Mouse (Mus musculus): ENCODE measurements around the gene Cdh3. TPM values are rescaled to one million over a fixed set of nuclear protein-coding genes. Genes with fewer than 3 reads are reported as not detected.

Cdh3 gene
- polyA plus RNA-seq, 1 experiment from 2014 or later, result 0.67 TPM

DNA sequence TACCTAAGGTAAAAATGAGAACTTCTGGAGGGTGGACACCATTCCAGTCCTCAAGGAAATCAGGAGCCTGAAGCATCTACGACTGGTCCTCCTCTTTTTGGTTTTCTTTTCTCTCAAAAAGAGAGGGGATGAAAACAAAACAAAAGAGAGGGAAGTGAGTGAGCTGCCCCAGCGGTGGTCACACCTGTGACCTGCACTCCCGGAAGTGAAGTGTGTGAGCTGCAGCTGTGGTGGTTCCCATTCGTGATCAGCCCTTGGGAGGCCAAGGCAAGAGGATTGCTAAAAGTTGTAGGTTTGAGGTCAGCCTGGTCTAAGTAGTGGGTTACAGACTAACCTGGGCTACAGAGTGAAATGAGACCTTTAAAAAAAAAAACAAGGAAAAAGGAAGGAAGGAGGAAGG, 95.4 kb downstream of the Cdh3 start:
- H3K4me3 ChIP-seq (ENCODE audit: low read depth, low read length), result no peak overlapping the region
- 56% methylated on average over 4 of the region's 4 CpGs for WGBS
- DNase-seq (ENCODE audit: low spot score) (no peak), ATAC-seq (no peak)
- H3K36me3 ChIP-seq (ENCODE audit: control insufficient read depth, insufficient read depth, low read length), result no peaks in the 10 kb centered on the region
- H3K9me3 ChIP-seq (replicated peaks; ENCODE audit: control insufficient read depth, low read length), result no peaks in the 10 kb centered on the region
- H3K4me2 ChIP-seq (ENCODE audit: low read length), result no peak overlapping the region
- H3K27ac ChIP-seq (ENCODE audit: low read depth, low read length), result no peak overlapping the region
- H3K9ac ChIP-seq (ENCODE audit: low read length), result no peak overlapping the region
- H3K27me3 ChIP-seq (replicated peaks; ENCODE audit: control insufficient read depth, insufficient read depth, low read length), result peaks cover 39% of the 10 kb centered on the region
- peaks cover 9% of the 10 kb centered on the region for H3K4me1 ChIP-seq (ENCODE audit: control insufficient read depth, insufficient read depth, low read length)

DNA sequence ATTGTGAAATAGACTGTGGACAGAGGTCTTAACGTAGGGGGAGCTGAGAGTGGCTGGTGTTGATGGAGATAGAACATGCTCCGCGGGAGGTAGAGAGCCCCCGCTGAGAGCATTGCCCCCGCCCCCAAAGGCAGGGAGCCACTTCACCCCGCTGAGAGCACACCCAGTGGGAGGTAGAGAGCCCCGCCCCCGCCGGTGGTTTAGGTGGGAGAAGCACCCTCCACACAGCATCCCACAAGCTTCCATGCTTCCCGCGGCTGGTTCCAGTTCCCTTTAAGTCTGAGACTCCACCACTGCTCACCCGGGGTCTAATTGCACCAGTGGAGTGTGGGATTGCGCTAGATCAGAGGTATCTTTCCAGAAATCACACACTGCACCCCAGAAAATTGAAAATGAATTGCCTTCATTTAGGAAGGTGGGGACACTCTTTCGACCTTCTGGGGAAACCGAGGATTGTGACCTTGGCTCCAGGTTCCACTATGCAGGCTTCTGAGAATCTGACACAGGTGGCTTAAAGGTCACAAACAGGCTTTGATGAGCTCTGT, 96.0 kb downstream of the Cdh3 start:
- Histone ChIP-seq H3K36me3 (ENCODE audit: control insufficient read depth, insufficient read depth, low read length) (no peaks in the 10 kb centered on the region), H3K9me3 (replicated peaks; ENCODE audit: control insufficient read depth, low read length) (no peaks in the 10 kb centered on the region), H3K27me3 (replicated peaks; ENCODE audit: control insufficient read depth, insufficient read depth, low read length) (peaks cover 39% of the 10 kb centered on the region), H3K27ac (ENCODE audit: low read depth, low read length) (no peak overlapping the region), H3K4me3 (ENCODE audit: low read depth, low read length) (no peak overlapping the region), H3K9ac (ENCODE audit: low read length) (no peak overlapping the region), H3K4me2 (ENCODE audit: low read length) (no peak overlapping the region), H3K4me1 (ENCODE audit: control insufficient read depth, insufficient read depth, low read length) (peaks cover 9% of the 10 kb centered on the region)
- WGBS, result 41% methylated on average over 15 of the region's 15 CpGs
- DNase-seq (ENCODE audit: low spot score) (no peak), ATAC-seq (no peak)

Other genes with a start within 250 kb of the Cdh3 start
- 24.2 and 36.0 TPM in 2 replicates for gene Smpd3, start 172.9 kb upstream of the Cdh3 start, polyA plus RNA-seq (2014; fragmentation: Nextera tagmentation; extraction: Ambion mirVana)
- 49.6 and 56.4 TPM in 2 replicates for gene Zfp90, start 95.6 kb upstream of the Cdh3 start, polyA plus RNA-seq (2014; fragmentation: Nextera tagmentation; extraction: Ambion mirVana)
- not detected in 2 replicates for gene 6030452D12Rik, start 10.4 kb upstream of the Cdh3 start, polyA plus RNA-seq (2014; fragmentation: Nextera tagmentation; extraction: Ambion mirVana)
- gene Gm10073, start 62.6 kb downstream of the Cdh3 start, polyA plus RNA-seq (2014; fragmentation: Nextera tagmentation; extraction: Ambion mirVana), result 5.8 and 7.7 TPM in 2 replicates
- gene Cdh1, start 92.5 kb downstream of the Cdh3 start, polyA plus RNA-seq (2014; fragmentation: Nextera tagmentation; extraction: Ambion mirVana), result 1.9 and 3.2 TPM in 2 replicates
- gene Tango6, start 172.2 kb downstream of the Cdh3 start, polyA plus RNA-seq (2014; fragmentation: Nextera tagmentation; extraction: Ambion mirVana), result 2.4 and 4.4 TPM in 2 replicates